In the genomic region with DNA sequence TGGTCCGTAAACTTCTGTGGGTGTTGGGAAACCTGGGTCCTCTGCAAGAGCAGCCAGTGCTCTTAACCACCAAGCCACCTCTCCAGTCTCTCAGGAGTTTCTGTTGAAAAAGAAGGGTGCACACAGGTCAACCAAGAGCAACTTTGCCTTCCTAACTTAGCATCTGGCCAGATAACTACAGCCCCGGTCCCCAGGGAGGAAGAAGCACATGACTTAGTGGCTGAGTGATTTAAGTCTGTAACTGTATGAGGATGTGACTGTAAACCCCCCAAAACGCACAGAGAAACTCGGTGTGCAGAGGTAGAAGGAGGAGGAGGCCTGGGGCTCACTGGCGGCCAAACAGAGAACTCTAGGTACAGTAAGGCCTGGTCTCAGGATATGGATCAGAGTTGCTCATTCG, we compare ENCODE assay signal across 21 mouse cellular contexts. TPM values are rescaled to one million over a fixed set of nuclear protein-coding genes. Genes with fewer than 3 reads are reported as not detected.
DNase-seq lines count a peak whose midpoint lies in the region; ATAC-seq lines count a peak whose summit lies in the region.
"Had no signal": no experiment of that assay in that cellular context is flagged by ENCODE, and none has a peak within 500 bp of the region (broad histone marks: within the 10 kb centered on the region; RNA-seq: fewer than 3 reads in every experiment).

No protein-coding gene starts in this region.

- H3K36me3 ChIP-seq in heart, embryonic 11.5 days (ENCODE audit: control insufficient read depth, insufficient read depth, low read length) = no peaks in the 10 kb centered on the region
- H3K36me3 ChIP-seq: embryonic facial prominence, embryonic 10.5 days; heart, embryonic 13.5 days; hindbrain, embryonic 12.5 days had no signal

- no peak overlapping the region for H3K9ac ChIP-seq in heart, embryonic 11.5 days (ENCODE audit: low read depth, low read length)
- H3K9ac ChIP-seq: forebrain, embryonic 13.5 days; forebrain, postnatal 0 days; heart, embryonic 13.5 days; hindbrain, embryonic 12.5 days had no signal

- H3K9me3 ChIP-seq in heart, embryonic 11.5 days (replicated peaks; ENCODE audit: control insufficient read depth, low read length) = no peaks in the 10 kb centered on the region
- H3K9me3 ChIP-seq: embryonic facial prominence, embryonic 10.5 days; forebrain, embryonic 13.5 days; heart, embryonic 13.5 days; hindbrain, embryonic 12.5 days had no signal

- no peaks in the 10 kb centered on the region for H3K27me3 ChIP-seq in heart, embryonic 11.5 days (ENCODE audit: control insufficient read depth, insufficient read depth, low read length)
- H3K27me3 ChIP-seq: heart, embryonic 13.5 days; hindbrain, embryonic 12.5 days had no signal

- DNase-seq in spleen, adult 18-20 months = peak; percentile 28 to 42
- DNase-seq in spleen, adult 12 weeks (ENCODE audit: low spot score) = no peak
- DNase-seq in adipocyte (ENCODE audit: low spot score) = peak; percentile 35
- peak; percentile 50 to 68 for DNase-seq in spleen, postnatal 4 days (ENCODE audit: low spot score in 2 of 2)
- DNase-seq in left cerebral cortex, adult 18-20 months (ENCODE audit: low spot score in 2 of 2) = no peak
- DNase-seq: adrenal gland, adult 8-10 months; cerebellum, adult 2 months; cerebellum, postnatal 10 days; forebrain, postnatal 0 days; gastrocnemius, adult 2 months; gastrocnemius, postnatal 25 days; heart, postnatal 4 days had no signal

- H3K27ac ChIP-seq in heart, embryonic 11.5 days (ENCODE audit: low read depth, low read length) = no peak overlapping the region
- H3K27ac ChIP-seq: embryonic facial prominence, embryonic 10.5 days; forebrain, embryonic 13.5 days; gastrocnemius, adult 2 months; heart, embryonic 13.5 days; hindbrain, embryonic 12.5 days had no signal

- no peak overlapping the region for H3K4me3 ChIP-seq in heart, embryonic 11.5 days (ENCODE audit: low read depth, low read length)
- H3K4me3 ChIP-seq: embryonic facial prominence, embryonic 10.5 days; forebrain, embryonic 13.5 days; gastrocnemius, adult 2 months; heart, embryonic 13.5 days; hindbrain, embryonic 12.5 days had no signal

- 80% methylated on average over 6 of the region's 6 CpGs for WGBS in heart, embryonic 11.5 days (ENCODE audit: insufficient replicate concordance)

- no peaks in the 10 kb centered on the region for H3K4me1 ChIP-seq in heart, embryonic 11.5 days (ENCODE audit: control insufficient read depth, insufficient read depth, low read length)
- H3K4me1 ChIP-seq: embryonic facial prominence, embryonic 10.5 days; forebrain, embryonic 13.5 days; heart, embryonic 13.5 days; hindbrain, embryonic 12.5 days had no signal

- ATAC-seq in heart, embryonic 11.5 days (replicated peaks; ENCODE audit: insufficient number of reproducible peaks, low FRiP score, low TSS enrichment) = no peak
- ATAC-seq: activated CD4-positive, CD25-positive, alpha-beta regulatory T cell, adult 4 months; forebrain, embryonic 13.5 days; forebrain, postnatal 0 days; hindbrain, embryonic 16.5 days; inflammation-experienced regulatory T-cells, adult 6 months; Patski had no signal

- no peak overlapping the region for H3K4me2 ChIP-seq in heart, embryonic 11.5 days
- H3K4me2 ChIP-seq: forebrain, embryonic 13.5 days; heart, embryonic 13.5 days; hindbrain, embryonic 12.5 days had no signal

RNA-seq across cellular contexts. Expression of a gene that starts 6.1 kb away (rescaled TPM):
- polyA plus RNA-seq in heart, embryonic 11.5 days (2014; fragmentation: Nextera tagmentation; extraction: Ambion mirVana) = 0.20 and 0.42 TPM in 2 replicates
- under 1 TPM; 0.84 TPM for total RNA-seq in left cerebral cortex, adult 18-20 months (2021)
- total RNA-seq: gastrocnemius, postnatal 25 days had no signal

RNA-seq across cellular contexts. Expression of a gene that starts 7.3 kb away (rescaled TPM):
- polyA plus RNA-seq in heart, embryonic 11.5 days (2014; fragmentation: Nextera tagmentation; extraction: Ambion mirVana) = 54.1 and 62.2 TPM in 2 replicates
- total RNA-seq in left cerebral cortex, adult 18-20 months (2021) = 10 to 100 TPM; 57.1 to 60.6 TPM

RNA-seq across cellular contexts. Expression of a gene that starts 20.8 kb away (rescaled TPM):
- polyA plus RNA-seq in heart, embryonic 11.5 days (2014; fragmentation: Nextera tagmentation; extraction: Ambion mirVana) = 1,303 and 1,414 TPM in 2 replicates
- total RNA-seq in left cerebral cortex, adult 18-20 months (2021) = 100 to 1,000 TPM; 405 to 414 TPM

RNA-seq across cellular contexts. Expression of a gene that starts 24.5 kb away (rescaled TPM):
- polyA plus RNA-seq in heart, embryonic 11.5 days (2014; fragmentation: Nextera tagmentation; extraction: Ambion mirVana) = 284 and 290 TPM in 2 replicates
- total RNA-seq in left cerebral cortex, adult 18-20 months (2021) = 100 to 1,000 TPM; 139 to 143 TPM

RNA-seq across cellular contexts. Expression of a gene that starts 39.1 kb away (rescaled TPM):
- 65.9 and 66.2 TPM in 2 replicates for polyA plus RNA-seq in heart, embryonic 11.5 days (2014; fragmentation: Nextera tagmentation; extraction: Ambion mirVana)
- total RNA-seq in left cerebral cortex, adult 18-20 months (2021) = 10 to 100 TPM; 89.7 to 91.2 TPM

Comparison
In these comparisons a context has a peak if more than half of its experiments do, and no peak if none do; other contexts are left out.
1. DNase-seq: peak in spleen, adult 18-20 months (2 of 2), adipocyte (single experiment) and spleen, postnatal 4 days (2 of 2); none in spleen, adult 12 weeks (single experiment) and left cerebral cortex, adult 18-20 months (0 of 2).